Mouse (Mus musculus): ENCODE measurements around the gene Sspn. TPM values are rescaled to one million over a fixed set of nuclear protein-coding genes. Genes with fewer than 3 reads are reported as not detected.
A peak's percentile ranks its signal among the peaks of the same experiment; 100 is the strongest.

Gene Sspn
- total and polyA plus RNA-seq, 2 experiments from 2014 or later, result 74.1 to 92.0 TPM

DNA sequence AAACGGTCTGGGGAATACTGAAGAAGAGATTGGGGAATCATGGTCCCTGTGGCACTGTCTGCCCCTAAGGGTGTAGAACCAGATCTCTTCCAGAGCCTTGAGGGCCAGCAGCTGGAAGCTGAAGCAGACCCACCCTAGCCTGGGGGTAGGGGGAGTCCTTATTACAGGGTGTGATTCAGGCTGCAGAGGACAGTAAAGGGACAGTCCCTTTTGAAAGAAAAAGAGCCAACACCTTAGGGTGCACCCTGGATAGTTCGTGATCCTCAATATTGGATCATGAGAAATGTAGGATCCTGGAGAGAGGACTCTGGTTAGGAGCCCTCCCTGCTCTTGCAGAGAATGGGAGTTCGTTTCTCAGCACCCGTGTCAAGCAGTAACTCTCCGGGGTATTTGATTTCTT is 26.8 kb upstream of the Sspn start:
- Histone ChIP-seq H3K4me3 (ENCODE audit: low read depth, low read length) (no peak overlapping the region), H3K27ac (ENCODE audit: low read depth) (no peak overlapping the region), H3K9ac (replicated peaks; ENCODE audit: low read depth, low read length) (no peak overlapping the region), H3K4me1 (ENCODE audit: control insufficient read depth, insufficient read depth) (no peaks in the 10 kb centered on the region), H3K27me3 (ENCODE audit: control insufficient read depth, insufficient read depth, low read length) (no peaks in the 10 kb centered on the region), H3K36me3 (replicated peaks; ENCODE audit: control insufficient read depth, insufficient read depth, low read length) (no peaks in the 10 kb centered on the region), H3K9me3 (replicated peaks; ENCODE audit: control insufficient read depth, low read length) (no peaks in the 10 kb centered on the region), H3K4me2 (ENCODE audit: low read depth, low read length) (no peak overlapping the region)
- DNase-seq (ENCODE audit: low spot score), result no peak
- WGBS, result 77% methylated on average over 5 of the region's 5 CpGs
- TF ChIP-seq EP300 (IDR thresholded peaks at IDR 0.05; ENCODE audit: low read depth), result no peak
- no peak for TF ChIP-seq CTCF (IDR thresholded peaks at IDR 0.05; ENCODE audit: low read depth)
- no peak for ATAC-seq (ENCODE audit: insufficient read depth, low read depth)

- Histone ChIP-seq H3K9ac (replicated peaks; ENCODE audit: low read depth, low read length) (no peak overlapping the region), H3K27me3 (ENCODE audit: control insufficient read depth, insufficient read depth, low read length) (no peaks in the 10 kb centered on the region), H3K4me2 (ENCODE audit: low read depth, low read length) (no peak overlapping the region), H3K27ac (ENCODE audit: low read depth) (no peak overlapping the region), H3K4me3 (ENCODE audit: low read depth, low read length) (no peak overlapping the region), H3K9me3 (replicated peaks; ENCODE audit: control insufficient read depth, low read length) (no peaks in the 10 kb centered on the region), H3K4me1 (ENCODE audit: control insufficient read depth, insufficient read depth) (no peaks in the 10 kb centered on the region), H3K36me3 (replicated peaks; ENCODE audit: control insufficient read depth, insufficient read depth, low read length) (no peaks in the 10 kb centered on the region)
- ATAC-seq (ENCODE audit: insufficient read depth, low read depth) (0 out of 2 replicates have a peak, but pooled peaks have one; percentile 36), DNase-seq (ENCODE audit: low spot score) (no peak)
- TF ChIP-seq EP300 (IDR thresholded peaks at IDR 0.05; ENCODE audit: low read depth), result no peak
- no peak for TF ChIP-seq CTCF (IDR thresholded peaks at IDR 0.05; ENCODE audit: low read depth)
- WGBS, result 46% methylated on average over 7 of the region's 7 CpGs
Measured at GRCm38 (mm10) chr6:145906096-145906890, 25.1 kb upstream of the Sspn start.

GRCm38 (mm10) chr6:145909943-145910342 is 21.5 kb upstream of the Sspn start:
- no peak for TF ChIP-seq EP300 (IDR thresholded peaks at IDR 0.05; ENCODE audit: low read depth)
- no peak for TF ChIP-seq CTCF (IDR thresholded peaks at IDR 0.05; ENCODE audit: low read depth)
- WGBS, result 71% methylated on average over 4 of the region's 4 CpGs

GRCm38 (mm10) chr6:145910469-145911426 is 20.7 kb upstream of the Sspn start:
- Histone ChIP-seq H3K9ac (replicated peaks; ENCODE audit: low read depth, low read length) (no peak overlapping the region), H3K27me3 (ENCODE audit: control insufficient read depth, insufficient read depth, low read length) (no peaks in the 10 kb centered on the region), H3K36me3 (replicated peaks; ENCODE audit: control insufficient read depth, insufficient read depth, low read length) (no peaks in the 10 kb centered on the region), H3K4me3 (ENCODE audit: low read depth, low read length) (no peak overlapping the region), H3K4me1 (ENCODE audit: control insufficient read depth, insufficient read depth) (no peaks in the 10 kb centered on the region), H3K4me2 (ENCODE audit: low read depth, low read length) (no peak overlapping the region), H3K9me3 (replicated peaks; ENCODE audit: control insufficient read depth, low read length) (no peaks in the 10 kb centered on the region), H3K27ac (ENCODE audit: low read depth) (no peak overlapping the region)
- TF ChIP-seq EP300 (IDR thresholded peaks at IDR 0.05; ENCODE audit: low read depth), result no peak
- no peak for TF ChIP-seq CTCF (IDR thresholded peaks at IDR 0.05; ENCODE audit: low read depth)
- WGBS, result 84% methylated on average over 3 of the region's 3 CpGs
- DNase-seq (ENCODE audit: low spot score), result no peak
- no peak for ATAC-seq (ENCODE audit: insufficient read depth, low read depth)

More at GRCm38 (mm10) chr6:145909943-145910342, 21.5 kb upstream of the Sspn start:
- no peak overlapping the region for H3K9ac ChIP-seq (replicated peaks; ENCODE audit: low read depth, low read length)
- DNase-seq (ENCODE audit: low spot score), result no peak
- H3K27me3 ChIP-seq (ENCODE audit: control insufficient read depth, insufficient read depth, low read length), result no peaks in the 10 kb centered on the region
- no peaks in the 10 kb centered on the region for H3K36me3 ChIP-seq (replicated peaks; ENCODE audit: control insufficient read depth, insufficient read depth, low read length)
- H3K4me1 ChIP-seq (ENCODE audit: control insufficient read depth, insufficient read depth), result no peaks in the 10 kb centered on the region
- no peaks in the 10 kb centered on the region for H3K9me3 ChIP-seq (replicated peaks; ENCODE audit: control insufficient read depth, low read length)
- H3K4me3 ChIP-seq (ENCODE audit: low read depth, low read length), result no peak overlapping the region
- ATAC-seq (ENCODE audit: insufficient read depth, low read depth), result no peak
- H3K4me2 ChIP-seq (ENCODE audit: low read depth, low read length), result no peak overlapping the region
- H3K27ac ChIP-seq (ENCODE audit: low read depth), result no peak overlapping the region

GRCm38 (mm10) chr6:145912232-145912631 is 19.2 kb upstream of the Sspn start:
- no peaks in the 10 kb centered on the region for H3K36me3 ChIP-seq (replicated peaks; ENCODE audit: control insufficient read depth, insufficient read depth, low read length)
- H3K9ac ChIP-seq (replicated peaks; ENCODE audit: low read depth, low read length), result no peak overlapping the region
- no peak for DNase-seq (ENCODE audit: low spot score)
- no peak overlapping the region for H3K4me3 ChIP-seq (ENCODE audit: low read depth, low read length)
- no peak for TF ChIP-seq CTCF (IDR thresholded peaks at IDR 0.05; ENCODE audit: low read depth)
- no peak for TF ChIP-seq EP300 (IDR thresholded peaks at IDR 0.05; ENCODE audit: low read depth)
- no peak for ATAC-seq (ENCODE audit: insufficient read depth, low read depth)
- no peak overlapping the region for H3K27ac ChIP-seq (ENCODE audit: low read depth)
- H3K4me1 ChIP-seq (ENCODE audit: control insufficient read depth, insufficient read depth), result no peaks in the 10 kb centered on the region
- H3K4me2 ChIP-seq (ENCODE audit: low read depth, low read length), result no peak overlapping the region
- no peaks in the 10 kb centered on the region for H3K27me3 ChIP-seq (ENCODE audit: control insufficient read depth, insufficient read depth, low read length)
- H3K9me3 ChIP-seq (replicated peaks; ENCODE audit: control insufficient read depth, low read length), result no peaks in the 10 kb centered on the region
